In genomic region chr11:86969041-86969821, GRCm38 (mm10) we compare ENCODE assay signal across 9 mouse cellular contexts. TPM values are rescaled to one million over a fixed set of nuclear protein-coding genes. Genes with fewer than 3 reads are reported as not detected.
DNase-seq lines count a peak whose midpoint lies in the region; ATAC-seq lines count a peak whose summit lies in the region.
"Had no signal": no experiment of that assay in that cellular context is flagged by ENCODE, and none has a peak within 500 bp of the region (broad histone marks: within the 10 kb centered on the region; RNA-seq: fewer than 3 reads in every experiment).

No protein-coding gene starts in this region.

- H3K9me3 ChIP-seq in heart, embryonic 11.5 days (replicated peaks; ENCODE audit: control insufficient read depth, low read length): no peaks in the 10 kb centered on the region
- H3K9me3 ChIP-seq in limb, embryonic 10.5 days (replicated peaks): no peaks in the 10 kb centered on the region

- no peak overlapping the region for H3K4me3 ChIP-seq in heart, embryonic 11.5 days (ENCODE audit: low read depth, low read length)
- H3K4me3 ChIP-seq in limb, embryonic 10.5 days: peak overlapping the region; percentile 10; the same call in 1 of the 2 replicates

- intact Hi-C loops in heart, postnatal 14 days (cut with DNase I): no loop called here

- H3K27ac ChIP-seq in heart, embryonic 11.5 days (ENCODE audit: low read depth, low read length): peak overlapping the region; percentile 31; the same call in 1 of the 2 replicates
- peak overlapping the region; percentile 88 for H3K27ac ChIP-seq in limb, embryonic 10.5 days

- peaks cover 29% of the 10 kb centered on the region for H3K4me1 ChIP-seq in heart, embryonic 11.5 days (ENCODE audit: control insufficient read depth, insufficient read depth, low read length)
- H3K4me1 ChIP-seq in limb, embryonic 10.5 days: peaks cover 52% of the 10 kb centered on the region

- 74% methylated on average over 13 of the region's 13 CpGs for WGBS in heart, embryonic 11.5 days (ENCODE audit: insufficient replicate concordance)
- 63% methylated on average over 13 of the region's 13 CpGs for WGBS in limb, embryonic 10.5 days

- DNase-seq in heart, postnatal 14 days: no peak
- peak; percentile 42 for DNase-seq in testis, postnatal 14 days (ENCODE audit: low spot score)
- DNase-seq in testis, postnatal 10 days (ENCODE audit: low spot score): no peak
- DNase-seq in limb, embryonic 10.5 days (ENCODE audit: low spot score): peak; percentile 75
- no peak for DNase-seq in right cerebral cortex, postnatal 4 days
- no peak for DNase-seq in natural killer cell, adult 2 months (ENCODE audit: low spot score in 2 of 2)
- DNase-seq in adrenal gland, postnatal 36 days: no peak
- DNase-seq: liver had no signal

- ATAC-seq in heart, embryonic 11.5 days (replicated peaks; ENCODE audit: insufficient number of reproducible peaks, low FRiP score, low TSS enrichment): no peak

- no peak overlapping the region for H3K4me2 ChIP-seq in heart, embryonic 11.5 days

- H3K27me3 ChIP-seq in heart, embryonic 11.5 days (ENCODE audit: control insufficient read depth, insufficient read depth, low read length): no peaks in the 10 kb centered on the region
- no peaks in the 10 kb centered on the region for H3K27me3 ChIP-seq in limb, embryonic 10.5 days (ENCODE audit: low read depth, poor library complexity, severe bottlenecking)

- peaks cover 8% of the 10 kb centered on the region; the same call in 1 of the 2 replicates for H3K36me3 ChIP-seq in heart, embryonic 11.5 days (ENCODE audit: control insufficient read depth, insufficient read depth, low read length)
- H3K36me3 ChIP-seq in limb, embryonic 10.5 days: peaks cover 9% of the 10 kb centered on the region

- H3K9ac ChIP-seq in heart, embryonic 11.5 days (ENCODE audit: low read depth, low read length): no peak overlapping the region

RNA-seq across cellular contexts. Expression of gene Ypel2, which starts 24.3 kb away (rescaled TPM):
- 16.8 and 23.9 TPM in 2 replicates for polyA plus RNA-seq in heart, embryonic 11.5 days (2014; fragmentation: Nextera tagmentation; extraction: Ambion mirVana)
- total RNA-seq in heart, postnatal 14 days (2021): 10 to 100 TPM; 24.7 to 24.8 TPM
- polyA plus RNA-seq in limb, embryonic 10.5 days (2016; fragmentation: Nextera tagmentation; extraction: Ambion mirVana): 3.0 and 5.5 TPM in 2 replicates
- total RNA-seq in adrenal gland, postnatal 36 days (2021): 10 to 100 TPM; 12.2 to 39.6 TPM

Comparison
In these comparisons a context has a peak if more than half of its experiments do, and no peak if none do; other contexts are left out.
1. DNase-seq: peak in testis, postnatal 14 days (single experiment) and limb, embryonic 10.5 days (single experiment); none in heart, postnatal 14 days (0 of 2), testis, postnatal 10 days (single experiment), right cerebral cortex, postnatal 4 days (single experiment), natural killer cell, adult 2 months (0 of 2) and adrenal gland, postnatal 36 days (0 of 2).